Mouse (Mus musculus): ENCODE results near the gene Jarid2. TPM values are rescaled to one million over a fixed set of nuclear protein-coding genes. Genes with fewer than 3 reads are reported as not detected.

Gene Jarid2
- polyA plus RNA-seq, 1 experiment from 2014 or later = 39.8 TPM

DNA sequence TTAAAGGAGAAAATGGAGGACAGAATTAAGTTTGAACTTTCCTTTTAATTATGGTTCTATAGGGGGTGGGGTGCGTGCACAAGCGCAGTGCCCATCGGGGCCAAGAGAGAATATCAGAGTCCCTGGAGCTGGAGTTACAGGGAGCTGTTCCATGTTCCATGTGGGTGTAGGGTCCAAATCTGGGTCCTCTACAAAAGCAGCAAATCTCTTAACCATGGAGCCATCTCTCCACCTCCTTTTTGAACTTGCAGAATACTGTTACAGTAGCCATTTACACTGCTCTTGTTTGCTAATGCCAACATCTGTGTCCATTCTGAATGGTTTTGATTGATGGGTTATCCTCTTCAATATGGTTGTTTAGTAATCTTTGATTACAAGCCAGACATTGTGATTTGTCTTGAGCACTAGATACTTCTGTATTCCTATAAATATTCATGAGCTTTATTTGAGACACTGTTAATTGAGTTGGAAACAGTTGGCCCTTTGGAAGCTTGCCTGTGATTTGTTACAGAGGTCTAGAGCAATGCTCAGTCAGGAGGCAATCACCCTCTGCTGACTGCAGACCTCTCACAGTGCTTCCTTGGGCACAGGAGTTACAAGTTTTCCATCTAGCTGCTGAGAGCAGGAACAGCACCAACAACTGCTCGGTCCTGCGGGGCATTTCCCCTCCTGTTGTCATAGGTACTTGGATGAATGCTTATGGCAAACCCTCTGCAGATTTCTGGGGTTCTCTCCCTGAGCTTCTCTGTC, 231.4 kb downstream of the Jarid2 start:
- Histone ChIP-seq H3K27ac (no peak overlapping the region), H3K4me2 (no peak overlapping the region), H3K9me3 (replicated peaks) (no peaks in the 10 kb centered on the region), H3K9ac (no peak overlapping the region), H3K4me3 (replicated peaks) (no peak overlapping the region), H3K4me1 (no peaks in the 10 kb centered on the region; the same call in 1 of the 2 replicates), H3K27me3 (no peaks in the 10 kb centered on the region), H3K36me3 (peaks cover 21% of the 10 kb centered on the region)
- ATAC-seq (replicated peaks; ENCODE audit: low FRiP score) = no peak
- WGBS = 90% methylated on average over 5 of the region's 5 CpGs
